Mouse (Mus musculus): ENCODE results near the gene Cdh20. TPM values are rescaled to one million over a fixed set of nuclear protein-coding genes. Genes with fewer than 3 reads are reported as not detected.
A peak's percentile ranks its signal among the peaks of the same experiment; 100 is the strongest.

Cdh20 gene
- 1.6 and 1.7 TPM in 2 replicates for polyA plus RNA-seq (2015; fragmentation: Nextera tagmentation; extraction: Ambion mirVana)

DNA sequence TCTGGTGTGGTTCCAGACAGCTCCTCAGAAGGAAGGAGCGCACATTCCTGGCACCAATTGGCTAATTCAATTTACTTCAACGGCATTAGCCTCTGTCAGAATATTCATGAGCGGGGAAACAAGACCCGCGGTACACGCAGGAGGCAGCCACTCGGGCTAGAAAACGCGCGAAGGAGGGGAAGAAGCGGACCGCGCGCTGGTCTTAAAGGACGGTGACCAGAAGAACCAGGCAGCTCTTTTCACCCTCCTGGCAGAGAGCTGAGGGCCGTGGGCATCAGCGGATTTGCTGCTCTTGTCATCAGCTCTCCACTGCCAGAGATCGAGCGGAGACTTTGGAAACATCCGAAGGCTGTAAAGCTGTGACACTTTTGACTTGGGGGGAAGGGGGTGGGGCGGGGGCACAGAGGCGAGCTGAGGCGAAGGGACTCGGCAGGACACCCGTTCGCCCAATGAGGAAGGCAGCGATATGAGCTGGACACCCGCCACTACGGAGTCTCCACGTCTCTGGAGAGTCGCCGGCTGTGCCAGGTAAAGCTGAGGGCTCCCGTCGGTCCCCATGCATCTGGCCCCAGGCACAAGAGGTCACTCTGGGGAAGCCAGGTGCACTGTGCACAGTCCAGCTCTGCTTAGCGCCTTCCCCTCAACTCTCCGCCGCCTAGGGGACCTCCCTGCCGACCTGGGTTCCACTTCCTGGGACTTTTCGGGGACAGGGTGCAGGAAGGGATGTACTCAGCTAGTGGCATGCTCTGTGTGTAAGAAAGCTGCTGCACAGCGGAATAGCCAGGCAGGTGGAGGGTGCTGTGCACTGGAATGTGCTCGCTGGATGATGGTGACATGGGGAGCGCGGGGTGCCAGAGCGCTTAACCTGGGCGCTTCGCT is at the start of gene Cdh20:
TSS of gene Cdh20 (plus strand) at position 159 of the 879 bp plus-strand sequence.
- no peaks in the 10 kb centered on the region for H3K36me3 ChIP-seq (ENCODE audit: control insufficient read depth, insufficient read depth)
- peak within 1 kb of the TSS; percentile 78 for H3K4me2 ChIP-seq (ENCODE audit: low read depth, low read length)
- H3K9me3 ChIP-seq (replicated peaks; ENCODE audit: control insufficient read depth, low read length): no peaks in the 10 kb centered on the region
- 0 out of 2 replicates have a peak, but pooled peaks cover 5% of the 10 kb centered on the region for H3K27me3 ChIP-seq (ENCODE audit: control insufficient read depth, insufficient read depth, low read length)
- no peak within 1 kb of the TSS for H3K27ac ChIP-seq (ENCODE audit: low read length)
- 1% methylated on average over 46 of the region's 46 CpGs for WGBS
- H3K4me3 ChIP-seq (ENCODE audit: low read length): peak within 1 kb of the TSS; percentile 60
- peaks cover 6% of the 10 kb centered on the region; the same call in 1 of the 2 replicates for H3K4me1 ChIP-seq (ENCODE audit: control insufficient read depth, insufficient read depth, low read length)
- peak within 1 kb of the TSS; percentile 57 for H3K9ac ChIP-seq (ENCODE audit: low read length)
- peak; percentile 79 for ATAC-seq (replicated peaks; ENCODE audit: extremely low read depth, insufficient read depth, low FRiP score)

DNA sequence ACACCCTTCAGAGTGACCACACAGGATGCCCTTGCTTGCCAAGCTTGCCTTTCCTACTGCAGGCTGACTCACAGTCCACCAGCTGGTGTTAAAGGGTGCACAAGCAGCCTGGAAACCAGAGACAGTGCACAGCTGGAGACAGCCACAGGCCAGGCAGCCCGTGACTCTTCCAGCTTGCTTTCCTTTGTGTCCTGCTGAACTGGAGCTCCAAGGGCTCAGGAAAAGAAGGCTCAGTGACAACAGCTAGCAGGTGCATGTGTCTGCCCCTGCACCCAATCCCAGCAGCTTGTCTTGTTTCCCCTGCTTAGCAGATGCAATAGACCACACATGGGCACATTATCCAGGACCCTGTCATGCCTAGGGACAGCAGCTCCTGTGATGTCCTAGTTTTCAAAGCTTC is 21.5 kb upstream of the Cdh20 start:
- no peak overlapping the region for H3K9ac ChIP-seq (ENCODE audit: low read length)
- no peaks in the 10 kb centered on the region for H3K36me3 ChIP-seq (ENCODE audit: control insufficient read depth, insufficient read depth)
- WGBS: 30% methylated on average over 1 of the region's 1 CpGs
- no peak overlapping the region for H3K4me3 ChIP-seq (ENCODE audit: low read length)
- no peak overlapping the region for H3K4me2 ChIP-seq (ENCODE audit: low read depth, low read length)
- no peaks in the 10 kb centered on the region for H3K4me1 ChIP-seq (ENCODE audit: control insufficient read depth, insufficient read depth, low read length)
- ATAC-seq (replicated peaks; ENCODE audit: extremely low read depth, insufficient read depth, low FRiP score): no peak
- H3K27me3 ChIP-seq (ENCODE audit: control insufficient read depth, insufficient read depth, low read length): no peaks in the 10 kb centered on the region
- no peak overlapping the region for H3K27ac ChIP-seq (ENCODE audit: low read length)
- H3K9me3 ChIP-seq (replicated peaks; ENCODE audit: control insufficient read depth, low read length): no peaks in the 10 kb centered on the region

DNA sequence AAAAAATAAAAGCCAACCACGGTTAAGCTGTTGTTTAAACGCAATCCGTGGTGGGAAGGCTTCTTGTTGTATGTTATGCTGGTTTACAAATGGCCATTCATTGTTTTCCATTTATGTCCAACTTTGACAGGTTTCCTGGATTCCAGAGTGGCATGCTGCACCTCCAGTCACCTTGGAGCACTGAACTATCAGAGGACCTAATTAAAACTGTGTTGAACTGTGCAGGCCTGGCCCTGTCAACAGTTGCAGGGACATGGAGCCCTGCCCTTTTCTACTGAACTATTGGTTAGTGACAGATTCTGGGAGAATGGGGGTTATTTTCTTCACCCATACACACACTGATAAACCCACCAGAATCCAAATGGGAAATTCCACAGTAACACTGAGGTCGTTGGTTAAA is 20.9 kb upstream of the Cdh20 start:
- no peaks in the 10 kb centered on the region for H3K36me3 ChIP-seq (ENCODE audit: control insufficient read depth, insufficient read depth)
- ATAC-seq (replicated peaks; ENCODE audit: extremely low read depth, insufficient read depth, low FRiP score): 0 out of 2 replicates have a peak, but pooled peaks have one; percentile 32
- no peak overlapping the region for H3K4me3 ChIP-seq (ENCODE audit: low read length)
- no peaks in the 10 kb centered on the region for H3K27me3 ChIP-seq (ENCODE audit: control insufficient read depth, insufficient read depth, low read length)
- no peaks in the 10 kb centered on the region for H3K9me3 ChIP-seq (replicated peaks; ENCODE audit: control insufficient read depth, low read length)
- no peaks in the 10 kb centered on the region for H3K4me1 ChIP-seq (ENCODE audit: control insufficient read depth, insufficient read depth, low read length)
- H3K4me2 ChIP-seq (ENCODE audit: low read depth, low read length): no peak overlapping the region
- 55% methylated on average over 4 of the region's 4 CpGs for WGBS
- no peak overlapping the region for H3K27ac ChIP-seq (ENCODE audit: low read length)
- no peak overlapping the region for H3K9ac ChIP-seq (ENCODE audit: low read length)

DNA sequence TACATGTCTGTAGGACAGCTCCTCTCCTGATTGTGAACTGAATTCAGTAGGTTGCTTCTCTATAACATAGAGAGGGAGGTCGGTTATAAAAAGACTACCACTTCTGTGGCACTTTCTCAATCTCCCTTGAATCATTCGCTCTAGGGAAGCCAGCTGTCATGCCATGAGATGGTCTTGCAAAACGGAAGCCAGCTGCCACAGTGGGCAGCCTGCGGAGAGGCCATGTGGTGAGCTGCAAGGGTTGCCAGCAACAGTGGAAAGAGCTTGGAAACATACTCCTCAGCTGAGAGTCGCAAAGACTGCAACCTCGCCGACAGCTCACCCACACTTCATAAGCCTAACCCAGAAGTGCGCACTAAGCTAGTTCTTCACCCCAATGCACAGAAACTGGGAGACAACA is 13.8 kb upstream of the Cdh20 start:
- Histone ChIP-seq H3K27ac (ENCODE audit: low read length) (no peak overlapping the region), H3K36me3 (ENCODE audit: control insufficient read depth, insufficient read depth) (no peaks in the 10 kb centered on the region), H3K27me3 (ENCODE audit: control insufficient read depth, insufficient read depth, low read length) (no peaks in the 10 kb centered on the region), H3K9me3 (replicated peaks; ENCODE audit: control insufficient read depth, low read length) (no peaks in the 10 kb centered on the region), H3K4me3 (ENCODE audit: low read length) (no peak overlapping the region), H3K4me2 (ENCODE audit: low read depth, low read length) (no peak overlapping the region), H3K4me1 (ENCODE audit: control insufficient read depth, insufficient read depth, low read length) (no peaks in the 10 kb centered on the region), H3K9ac (ENCODE audit: low read length) (no peak overlapping the region)
- WGBS: 53% methylated on average over 8 of the region's 8 CpGs
- no peak for ATAC-seq (replicated peaks; ENCODE audit: extremely low read depth, insufficient read depth, low FRiP score)

DNA sequence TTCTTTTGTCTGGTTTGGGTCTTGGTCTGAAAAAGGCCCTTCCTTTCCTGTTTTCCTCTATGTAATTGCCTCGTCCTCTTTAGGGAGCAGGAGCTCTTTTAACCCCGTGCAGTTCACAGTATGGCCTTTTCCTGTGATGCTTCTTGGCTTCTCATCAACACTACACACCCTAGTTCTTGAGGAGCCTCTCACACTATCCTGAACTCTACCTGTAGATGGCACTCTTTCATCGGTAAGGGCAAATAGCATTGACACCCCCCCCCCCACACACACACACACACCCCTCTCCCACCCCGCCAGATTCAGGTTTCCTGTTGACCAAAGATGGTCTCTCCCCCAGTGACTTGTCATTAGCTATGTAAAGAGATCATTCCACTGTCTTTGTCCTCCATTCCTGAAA is 12.4 kb upstream of the Cdh20 start:
- Histone ChIP-seq H3K4me2 (ENCODE audit: low read depth, low read length) (no peak overlapping the region), H3K4me1 (ENCODE audit: control insufficient read depth, insufficient read depth, low read length) (no peaks in the 10 kb centered on the region), H3K36me3 (ENCODE audit: control insufficient read depth, insufficient read depth) (no peaks in the 10 kb centered on the region), H3K9me3 (replicated peaks; ENCODE audit: control insufficient read depth, low read length) (no peaks in the 10 kb centered on the region), H3K4me3 (ENCODE audit: low read length) (no peak overlapping the region), H3K9ac (ENCODE audit: low read length) (no peak overlapping the region), H3K27ac (ENCODE audit: low read length) (no peak overlapping the region), H3K27me3 (ENCODE audit: control insufficient read depth, insufficient read depth, low read length) (no peaks in the 10 kb centered on the region)
- ATAC-seq (replicated peaks; ENCODE audit: extremely low read depth, insufficient read depth, low FRiP score): no peak
- WGBS: 29% methylated on average over 4 of the region's 4 CpGs

DNA sequence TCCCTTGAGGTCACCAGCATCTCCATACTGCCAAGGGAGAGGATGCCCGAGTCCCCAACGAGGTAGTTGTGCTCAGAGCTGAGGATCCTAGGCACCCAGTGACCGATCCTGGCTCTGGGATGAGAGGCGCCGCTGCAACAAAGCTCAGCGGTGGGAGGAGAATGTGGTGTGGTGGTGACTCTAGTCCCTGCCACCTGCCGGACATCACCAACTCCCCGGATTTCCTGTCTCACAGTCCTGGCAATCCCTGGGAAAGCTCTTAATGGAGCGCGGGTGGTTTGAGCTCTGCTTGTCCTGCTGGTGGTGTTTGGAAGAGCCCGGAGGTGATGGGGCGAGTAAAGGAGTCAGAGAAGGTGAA is 900 bp downstream of the Cdh20 start:
- WGBS: 0% methylated on average over 12 of the region's 12 CpGs
- Histone ChIP-seq H3K36me3 (ENCODE audit: control insufficient read depth, insufficient read depth) (no peaks in the 10 kb centered on the region), H3K9ac (ENCODE audit: low read length) (peak overlapping the region; percentile 57), H3K4me1 (ENCODE audit: control insufficient read depth, insufficient read depth, low read length) (peaks cover 6% of the 10 kb centered on the region; the same call in 1 of the 2 replicates), H3K9me3 (replicated peaks; ENCODE audit: control insufficient read depth, low read length) (no peaks in the 10 kb centered on the region), H3K4me3 (ENCODE audit: low read length) (peak overlapping the region; percentile 60), H3K4me2 (ENCODE audit: low read depth, low read length) (peak overlapping the region; percentile 78), H3K27me3 (ENCODE audit: control insufficient read depth, insufficient read depth, low read length) (0 out of 2 replicates have a peak, but pooled peaks cover 5% of the 10 kb centered on the region), H3K27ac (ENCODE audit: low read length) (no peak overlapping the region)
- peak; percentile 63 for ATAC-seq (replicated peaks; ENCODE audit: extremely low read depth, insufficient read depth, low FRiP score)

DNA sequence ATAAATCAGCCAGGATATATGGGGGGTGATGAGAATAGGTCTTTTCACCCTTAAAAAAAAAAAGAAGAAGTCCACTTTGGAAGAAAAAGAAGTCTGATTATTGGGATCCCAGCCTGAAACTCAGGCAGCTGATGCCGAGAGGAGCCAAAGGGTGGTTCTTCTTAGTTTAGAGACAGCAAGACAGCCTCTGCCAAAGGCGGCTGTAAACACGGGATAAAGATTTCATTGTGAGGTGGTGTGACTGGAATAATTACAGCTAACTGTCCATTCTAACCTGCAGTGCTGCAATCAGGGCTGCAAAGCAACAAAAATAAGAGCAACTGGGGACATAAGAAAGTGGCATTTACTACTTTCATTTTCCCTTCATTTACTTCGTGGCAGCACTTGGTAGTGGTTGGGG is 3.6 kb downstream of the Cdh20 start:
- H3K9me3 ChIP-seq (replicated peaks; ENCODE audit: control insufficient read depth, low read length): no peaks in the 10 kb centered on the region
- H3K27me3 ChIP-seq (ENCODE audit: control insufficient read depth, insufficient read depth, low read length): 0 out of 2 replicates have a peak, but pooled peaks cover 5% of the 10 kb centered on the region
- 69% methylated on average over 4 of the region's 4 CpGs for WGBS
- no peak for ATAC-seq (replicated peaks; ENCODE audit: extremely low read depth, insufficient read depth, low FRiP score)
- H3K27ac ChIP-seq (ENCODE audit: low read length): no peak overlapping the region
- H3K4me2 ChIP-seq (ENCODE audit: low read depth, low read length): peak overlapping the region; percentile 2; the same call in 1 of the 2 replicates
- H3K36me3 ChIP-seq (ENCODE audit: control insufficient read depth, insufficient read depth): no peaks in the 10 kb centered on the region
- peaks cover 6% of the 10 kb centered on the region; the same call in 1 of the 2 replicates for H3K4me1 ChIP-seq (ENCODE audit: control insufficient read depth, insufficient read depth, low read length)
- H3K9ac ChIP-seq (ENCODE audit: low read length): no peak overlapping the region
- H3K4me3 ChIP-seq (ENCODE audit: low read length): no peak overlapping the region

DNA sequence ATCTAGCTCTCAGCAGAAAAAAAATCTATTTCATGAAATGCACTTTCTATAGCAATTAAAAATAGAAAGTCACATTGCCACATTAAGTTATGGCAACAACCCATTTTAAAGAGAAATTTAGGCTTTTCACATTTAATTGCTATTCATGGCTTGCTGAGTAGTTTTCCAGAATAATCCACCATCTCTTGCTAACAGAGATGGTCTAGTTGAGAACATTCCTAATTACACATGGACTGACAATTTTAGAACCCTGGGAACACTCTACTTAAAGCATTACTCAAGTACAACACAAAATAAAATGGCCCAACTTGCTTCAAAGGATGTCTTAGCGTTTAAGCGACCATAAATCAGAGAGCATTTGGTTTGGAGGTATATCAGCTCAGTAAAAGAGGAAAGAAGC is 4.9 kb downstream of the Cdh20 start:
- no peak for ATAC-seq (replicated peaks; ENCODE audit: extremely low read depth, insufficient read depth, low FRiP score)
- Histone ChIP-seq H3K27ac (ENCODE audit: low read length) (no peak overlapping the region), H3K4me1 (ENCODE audit: control insufficient read depth, insufficient read depth, low read length) (peaks cover 3% of the 10 kb centered on the region; the same call in 1 of the 2 replicates), H3K9ac (ENCODE audit: low read length) (no peak overlapping the region), H3K9me3 (replicated peaks; ENCODE audit: control insufficient read depth, low read length) (no peaks in the 10 kb centered on the region), H3K4me3 (ENCODE audit: low read length) (no peak overlapping the region), H3K36me3 (ENCODE audit: control insufficient read depth, insufficient read depth) (no peaks in the 10 kb centered on the region), H3K4me2 (ENCODE audit: low read depth, low read length) (no peak overlapping the region), H3K27me3 (ENCODE audit: control insufficient read depth, insufficient read depth, low read length) (no peaks in the 10 kb centered on the region)
- WGBS: 85% methylated on average over 2 of the region's 2 CpGs

DNA sequence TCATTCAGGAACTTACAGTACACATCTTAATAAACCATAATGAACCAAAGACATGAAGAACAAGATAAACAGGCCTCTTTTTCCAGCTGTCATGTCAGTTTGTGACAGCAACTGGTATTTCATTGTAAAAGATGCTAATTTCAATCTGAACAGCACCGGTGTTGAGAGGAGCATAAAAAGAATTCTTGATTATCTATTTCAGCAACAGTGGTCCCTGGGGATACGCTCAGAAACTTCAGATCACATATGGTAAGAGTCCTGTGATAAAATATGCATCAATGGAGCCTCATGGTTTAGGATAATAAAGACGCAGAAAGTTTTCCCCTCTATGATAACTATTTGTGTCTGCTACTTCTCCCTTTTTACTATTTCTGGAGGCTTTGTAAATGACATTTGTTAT is 25.2 kb downstream of the Cdh20 start:
- no peak for ATAC-seq (replicated peaks; ENCODE audit: extremely low read depth, insufficient read depth, low FRiP score)
- Histone ChIP-seq H3K4me3 (ENCODE audit: low read length) (no peak overlapping the region), H3K4me1 (ENCODE audit: control insufficient read depth, insufficient read depth, low read length) (peaks cover 4% of the 10 kb centered on the region; the same call in 1 of the 2 replicates), H3K36me3 (ENCODE audit: control insufficient read depth, insufficient read depth) (no peaks in the 10 kb centered on the region), H3K9ac (ENCODE audit: low read length) (no peak overlapping the region), H3K4me2 (ENCODE audit: low read depth, low read length) (no peak overlapping the region), H3K9me3 (replicated peaks; ENCODE audit: control insufficient read depth, low read length) (no peaks in the 10 kb centered on the region), H3K27ac (ENCODE audit: low read length) (no peak overlapping the region), H3K27me3 (ENCODE audit: control insufficient read depth, insufficient read depth, low read length) (no peaks in the 10 kb centered on the region)
- WGBS: 77% methylated on average over 3 of the region's 3 CpGs
